ENCODE assay signal across 23 mouse cellular contexts in the genomic region with DNA sequence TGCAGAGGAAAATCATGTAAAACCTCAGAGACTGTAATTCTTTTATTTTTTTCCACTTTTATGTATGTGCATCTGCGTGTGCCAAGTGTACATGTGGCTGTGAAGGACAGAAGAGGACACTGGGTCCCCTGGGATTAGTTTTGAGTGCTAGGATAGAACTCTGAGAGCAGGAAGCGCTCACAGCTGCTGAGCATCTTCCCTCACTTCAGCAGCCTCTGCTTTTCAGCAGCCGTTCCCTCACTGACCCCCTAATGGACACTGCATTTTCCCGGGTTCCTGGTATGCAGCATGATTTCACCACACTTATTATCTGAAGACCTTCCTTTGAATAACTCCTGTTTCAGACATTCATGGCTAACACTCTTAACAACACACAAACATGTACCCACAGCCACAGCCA.
DNase-seq lines count a peak whose midpoint lies in the region; ATAC-seq and TF ChIP-seq lines count a peak whose summit lies in the region.
"Had no signal": no experiment of that assay in that cellular context is flagged by ENCODE, and none has a peak within 500 bp of the region (broad histone marks: within the 10 kb centered on the region; RNA-seq: fewer than 3 reads in every experiment).

No protein-coding gene starts in this region.

- TF ChIP-seq POLR2A in lung, adult 2 months (IDR thresholded peaks at IDR 0.05; ENCODE audit: borderline replicate concordance, extremely low read depth, low read depth, low read length) = no peak

- no peak for TF ChIP-seq CTCF in lung, adult 2 months (IDR thresholded peaks at IDR 0.05; ENCODE audit: insufficient read depth, low read length)

- H3K36me3 ChIP-seq in liver, embryonic 11.5 days (ENCODE audit: control insufficient read depth, insufficient read depth, low read length) = no peaks in the 10 kb centered on the region
- H3K36me3 ChIP-seq: embryonic facial prominence, embryonic 10.5 days; embryonic facial prominence, embryonic 13.5 days; forebrain, embryonic 12.5 days; heart, embryonic 10.5 days had no signal

- no peak for ATAC-seq in liver, embryonic 11.5 days (replicated peaks; ENCODE audit: low FRiP score)
- ATAC-seq: activated CD4-positive, CD25-positive, alpha-beta regulatory T cell, adult 4 months; forebrain, embryonic 16.5 days had no signal

- H3K4me1 ChIP-seq in lung, adult 2 months (ENCODE audit: control insufficient read depth, insufficient read depth, low read length) = 0 out of 2 replicates have a peak, but pooled peaks cover 5% of the 10 kb centered on the region
- H3K4me1 ChIP-seq in liver, embryonic 11.5 days (replicated peaks; ENCODE audit: control insufficient read depth, insufficient read depth, low read length) = no peaks in the 10 kb centered on the region
- H3K4me1 ChIP-seq: embryonic facial prominence, embryonic 10.5 days had no signal

- DNase-seq in lung, adult 18-20 months = peak; percentile 18 to 41
- no peak for DNase-seq in lung, adult 2 months
- peak; percentile 60 for DNase-seq in lung, postnatal 10 days
- DNase-seq in lung, postnatal 36 days = peak; percentile 61
- no peak for DNase-seq in embryo, embryonic 11 days
- no peak for DNase-seq in layer of hippocampus, adult 18-20 months (ENCODE audit: low spot score in 2 of 2)
- DNase-seq in liver, embryonic 11.5 days (ENCODE audit: low spot score) = no peak
- DNase-seq: adrenal gland, postnatal 10 days; adrenal gland, postnatal 36 days; gastrocnemius, postnatal 10 days; gastrocnemius, postnatal 36 days; heart, postnatal 14 days; heart, postnatal 4 days had no signal

- H3K4me3 ChIP-seq in lung, adult 2 months (replicated peaks; ENCODE audit: extremely low read depth, low read depth, low read length) = no peak overlapping the region
- no peak overlapping the region for H3K4me3 ChIP-seq in liver, embryonic 11.5 days (ENCODE audit: low read depth, low read length)
- H3K4me3 ChIP-seq: embryonic facial prominence, embryonic 10.5 days; embryonic facial prominence, embryonic 13.5 days; erythroblast, embryonic 14.5 days; forebrain, embryonic 12.5 days; heart, adult 2 months; heart, embryonic 10.5 days; heart, embryonic 13.5 days had no signal

- H3K27ac ChIP-seq in liver, embryonic 11.5 days (ENCODE audit: low read depth, low read length) = no peak overlapping the region
- H3K27ac ChIP-seq: embryonic facial prominence, embryonic 10.5 days; embryonic facial prominence, embryonic 13.5 days; forebrain, embryonic 12.5 days; heart, adult 2 months; heart, embryonic 10.5 days; heart, embryonic 13.5 days; hindbrain, embryonic 14.5 days had no signal

- H3K9ac ChIP-seq in liver, embryonic 11.5 days (ENCODE audit: low read depth, low read length) = no peak overlapping the region
- H3K9ac ChIP-seq: embryonic facial prominence, embryonic 13.5 days; forebrain, embryonic 12.5 days; heart, embryonic 13.5 days; hindbrain, embryonic 14.5 days had no signal

- H3K27me3 ChIP-seq in liver, embryonic 11.5 days (replicated peaks; ENCODE audit: control insufficient read depth, insufficient read depth, low read length) = no peaks in the 10 kb centered on the region
- H3K27me3 ChIP-seq: embryonic facial prominence, embryonic 13.5 days; forebrain, embryonic 12.5 days; heart, embryonic 13.5 days had no signal

- no peaks in the 10 kb centered on the region for H3K9me3 ChIP-seq in liver, embryonic 11.5 days (ENCODE audit: control insufficient read depth, low read length)
- H3K9me3 ChIP-seq: embryonic facial prominence, embryonic 10.5 days; embryonic facial prominence, embryonic 13.5 days; forebrain, embryonic 12.5 days; heart, embryonic 10.5 days; heart, embryonic 13.5 days had no signal

- H3K4me2 ChIP-seq in liver, embryonic 11.5 days = no peak overlapping the region
- H3K4me2 ChIP-seq: embryonic facial prominence, embryonic 13.5 days; forebrain, embryonic 12.5 days; heart, embryonic 13.5 days; hindbrain, embryonic 14.5 days had no signal

- WGBS in lung, adult 2 months = 69% methylated on average over 4 of the region's 4 CpGs
- WGBS in liver, embryonic 11.5 days = 88% methylated on average over 4 of the region's 4 CpGs

Comparison
In these comparisons a context has a peak if more than half of its experiments do, and no peak if none do; other contexts are left out.
1. DNase-seq: peak in lung, adult 18-20 months (2 of 2), lung, postnatal 10 days (single experiment) and lung, postnatal 36 days (single experiment); none in lung, adult 2 months (single experiment), embryo, embryonic 11 days (single experiment), layer of hippocampus, adult 18-20 months (0 of 2) and liver, embryonic 11.5 days (single experiment).